14 mouse cellular contexts compared by ENCODE assay signal in the genomic region with DNA sequence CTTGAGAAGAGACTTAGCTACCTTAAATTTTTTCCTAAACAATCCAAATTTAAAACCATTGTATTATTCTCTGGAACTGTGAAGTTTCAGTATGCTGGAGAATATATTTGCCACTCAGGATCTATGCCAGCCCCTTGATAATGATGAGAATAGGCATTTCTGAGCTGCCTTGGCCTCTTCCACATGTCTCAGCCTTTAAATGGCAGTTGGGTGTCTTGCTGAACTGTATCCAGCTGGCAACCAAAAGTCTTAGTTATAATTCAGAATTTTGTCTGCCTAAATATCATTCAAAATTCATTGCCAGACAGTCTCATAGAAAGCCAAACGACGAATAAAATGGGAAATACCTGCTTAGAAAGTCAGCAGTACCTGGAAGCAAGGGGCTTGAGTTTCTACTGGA.
"Had no signal": no experiment of that assay in that cellular context is flagged by ENCODE, and none has a peak within 500 bp of the region (broad histone marks: within the 10 kb centered on the region; RNA-seq: fewer than 3 reads in every experiment).

No protein-coding gene starts in this region.

- H3K27me3 ChIP-seq: kidney, embryonic 15.5 days; liver, embryonic 15.5 days; neural tube, embryonic 15.5 days had no signal

- H3K36me3 ChIP-seq: kidney, embryonic 15.5 days; liver, embryonic 15.5 days; midbrain, embryonic 10.5 days; neural tube, embryonic 15.5 days had no signal

- H3K9me3 ChIP-seq: kidney, embryonic 15.5 days; liver, embryonic 15.5 days; midbrain, embryonic 10.5 days; neural tube, embryonic 15.5 days had no signal

- H3K9ac ChIP-seq: kidney, embryonic 15.5 days; liver, embryonic 15.5 days; lung, embryonic 14.5 days; neural tube, embryonic 15.5 days had no signal

- H3K4me2 ChIP-seq: kidney, embryonic 15.5 days; liver, embryonic 11.5 days; liver, embryonic 15.5 days; lung, embryonic 14.5 days; neural tube, embryonic 15.5 days had no signal

- H3K4me1 ChIP-seq: kidney, embryonic 15.5 days; liver, embryonic 15.5 days; midbrain, embryonic 10.5 days; neural tube, embryonic 15.5 days had no signal

- H3K27ac ChIP-seq: kidney, embryonic 15.5 days; liver, embryonic 15.5 days; midbrain, embryonic 10.5 days; neural tube, embryonic 15.5 days had no signal

- DNase-seq: kidney, postnatal 14 days; lung, embryonic 14.5 days; lung, postnatal 10 days; lung, postnatal 4 days; midbrain, embryonic 14.5 days; right cerebral cortex, adult 18-20 months; right cerebral cortex, postnatal 25 days; thymus, postnatal 4 days had no signal

- H3K4me3 ChIP-seq: kidney, embryonic 15.5 days; liver, embryonic 15.5 days; midbrain, embryonic 10.5 days; myocyte; neural tube, embryonic 15.5 days had no signal
